Mouse (Mus musculus): ENCODE results near the gene Eif3a.

DNA sequence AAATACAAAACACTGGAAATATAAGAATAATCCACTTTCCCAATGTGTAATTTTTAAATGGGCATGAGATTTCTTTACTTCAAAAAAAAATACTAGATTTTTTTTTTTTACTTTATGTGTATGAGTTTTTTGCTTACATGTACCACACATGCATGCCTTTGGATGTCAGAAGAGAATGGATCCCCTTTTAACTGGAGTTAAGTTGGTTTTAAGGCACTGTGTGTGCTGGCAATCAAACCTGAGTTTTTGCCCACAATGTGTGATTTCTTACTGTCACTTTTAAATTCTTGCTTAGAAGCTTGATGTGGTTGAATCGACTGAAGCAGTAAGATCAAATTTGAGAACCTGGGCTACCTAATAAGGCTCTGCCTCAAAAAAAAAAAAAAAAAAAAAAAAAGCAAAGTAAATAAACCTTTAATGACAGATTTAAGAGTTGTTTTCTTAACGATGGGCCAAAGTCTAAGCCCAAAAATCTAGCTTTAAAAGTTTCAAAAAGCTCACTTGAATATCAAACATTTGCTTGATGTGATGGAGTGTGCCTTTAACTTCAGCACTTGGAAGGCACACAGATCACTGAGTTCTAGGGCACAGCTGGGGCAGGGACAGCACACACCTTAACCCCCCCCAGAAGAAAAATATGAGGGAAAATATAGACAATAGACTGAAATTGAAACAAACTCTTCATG lies 2.9 kb downstream of the Eif3a start:
- TF ChIP-seq POLR2A (IDR thresholded peaks at IDR 0.05; ENCODE audit: low read depth, low read length) (no peak), CTCF (IDR thresholded peaks at IDR 0.05; ENCODE audit: extremely low read depth, insufficient read depth, insufficient read length, insufficient replicate concordance) (no peak)
